Mouse (Mus musculus): ENCODE measurements at regions not wholly inside any gene's neighbourhood (a gene's known extent, or its start where the extent isn't known, plus 50 kb on each side); places are given as distances from the start of the nearest gene placed in this dataset.

DNA sequence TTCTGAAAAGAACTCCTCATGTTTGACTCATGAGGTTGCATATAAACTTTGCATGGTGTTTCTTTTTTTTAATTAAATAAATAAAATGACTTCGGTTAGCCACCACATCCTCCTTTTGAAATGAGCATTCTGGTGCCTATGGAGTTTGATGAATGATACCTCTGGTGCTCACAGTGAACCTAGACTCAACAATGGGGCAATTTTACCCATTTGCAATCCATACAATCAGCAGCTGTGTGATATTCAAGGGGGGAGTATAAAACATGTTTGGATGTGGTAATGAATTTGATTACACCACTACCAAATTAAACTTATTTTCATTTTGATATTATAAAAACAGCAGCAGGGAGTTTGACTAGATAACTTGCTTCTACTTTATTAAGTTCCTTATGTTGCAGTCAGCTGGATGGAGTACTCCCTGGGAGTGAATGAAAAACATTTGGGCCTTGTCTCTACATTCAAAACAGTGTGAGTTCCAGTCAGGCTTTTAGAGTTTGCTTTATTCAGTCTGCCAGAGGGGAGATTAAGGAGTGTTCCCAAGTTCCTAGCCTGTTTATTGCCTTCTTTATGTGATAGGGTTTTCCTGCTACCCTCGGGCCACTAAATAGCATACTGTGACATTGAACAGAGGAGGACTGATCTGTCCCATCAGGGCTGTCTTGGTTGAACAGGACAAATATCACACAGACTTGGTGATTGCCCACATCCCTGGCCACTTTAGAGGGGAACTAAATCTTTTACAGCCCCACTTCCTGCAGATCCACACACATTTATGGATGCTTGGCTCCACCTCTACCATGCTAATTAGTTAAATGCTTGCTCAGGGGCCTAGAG lies 195.5 kb upstream of the Zfp804b start:
- 70% methylated on average over 2 of the region's 2 CpGs for WGBS
- Histone ChIP-seq H3K36me3 (ENCODE audit: control insufficient read depth, insufficient read depth, low read length) (no peaks in the 10 kb centered on the region), H3K27me3 (ENCODE audit: control insufficient read depth, insufficient read depth, low read length) (no peaks in the 10 kb centered on the region), H3K27ac (replicated peaks; ENCODE audit: low read depth, low read length) (no peak overlapping the region), H3K4me2 (ENCODE audit: low read length) (no peak overlapping the region), H3K9ac (replicated peaks; ENCODE audit: low read length) (no peak overlapping the region), H3K4me3 (replicated peaks; ENCODE audit: low read depth, low read length) (no peak overlapping the region), H3K4me1 (ENCODE audit: control insufficient read depth, insufficient read depth, low read length) (no peaks in the 10 kb centered on the region), H3K9me3 (ENCODE audit: control insufficient read depth, low read length) (no peaks in the 10 kb centered on the region)
- no peak for DNase-seq
- no peak for ATAC-seq (ENCODE audit: low FRiP score, low TSS enrichment)

DNA sequence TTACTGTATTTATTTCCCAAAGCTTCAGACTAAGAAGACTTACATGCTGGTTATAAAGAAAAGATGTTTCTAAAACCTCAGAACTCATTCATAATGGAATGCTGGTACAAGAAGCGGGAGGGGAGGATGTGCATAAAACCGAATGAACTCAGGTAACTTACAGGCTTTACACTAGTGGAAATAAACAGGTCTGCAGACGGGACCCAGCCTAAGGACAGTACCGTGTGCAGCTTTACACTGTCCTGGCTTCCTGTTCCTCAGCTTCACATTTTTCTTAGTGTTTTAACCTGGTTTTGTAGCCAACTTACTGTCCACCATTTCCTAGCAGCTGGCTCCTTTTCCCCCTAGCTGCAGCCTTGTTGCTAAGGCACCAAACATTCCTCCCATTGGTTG lies 196.1 kb upstream of the Zfp804b start:
- Histone ChIP-seq H3K4me1 (ENCODE audit: control insufficient read depth, insufficient read depth, low read length) (no peaks in the 10 kb centered on the region), H3K27ac (replicated peaks; ENCODE audit: low read depth, low read length) (no peak overlapping the region), H3K9me3 (ENCODE audit: control insufficient read depth, low read length) (no peaks in the 10 kb centered on the region), H3K4me2 (ENCODE audit: low read length) (no peak overlapping the region), H3K9ac (replicated peaks; ENCODE audit: low read length) (no peak overlapping the region), H3K27me3 (ENCODE audit: control insufficient read depth, insufficient read depth, low read length) (no peaks in the 10 kb centered on the region), H3K36me3 (ENCODE audit: control insufficient read depth, insufficient read depth, low read length) (no peaks in the 10 kb centered on the region), H3K4me3 (replicated peaks; ENCODE audit: low read depth, low read length) (no peak overlapping the region)
- WGBS: 90% methylated on average over 4 of the region's 4 CpGs
- ATAC-seq (ENCODE audit: low FRiP score, low TSS enrichment) (no peak), DNase-seq (no peak)

DNA sequence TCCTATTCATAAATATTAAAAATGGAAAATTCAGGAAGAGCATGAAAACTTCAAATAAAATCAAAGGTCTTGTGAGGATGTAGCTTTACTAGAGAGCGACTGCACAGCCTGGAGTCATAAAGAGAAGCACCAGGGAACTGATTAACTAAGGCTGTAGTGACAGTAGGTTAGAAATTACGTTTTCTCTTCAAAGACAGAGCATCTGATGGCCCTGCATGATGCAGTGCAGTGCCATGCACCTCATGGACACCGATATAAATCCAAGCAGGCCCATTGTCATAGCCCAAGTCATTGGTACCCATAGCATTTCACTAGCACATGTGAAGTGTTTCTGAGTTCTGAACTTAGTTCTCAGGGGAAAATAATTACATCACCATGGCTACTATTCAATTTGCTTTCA lies 199.3 kb upstream of the Zfp804b start:
- WGBS: 65% methylated on average over 3 of the region's 3 CpGs
- Histone ChIP-seq H3K4me1 (ENCODE audit: control insufficient read depth, insufficient read depth, low read length) (no peaks in the 10 kb centered on the region), H3K4me2 (ENCODE audit: low read length) (no peak overlapping the region), H3K9me3 (ENCODE audit: control insufficient read depth, low read length) (no peaks in the 10 kb centered on the region), H3K27ac (replicated peaks; ENCODE audit: low read depth, low read length) (no peak overlapping the region), H3K27me3 (ENCODE audit: control insufficient read depth, insufficient read depth, low read length) (no peaks in the 10 kb centered on the region), H3K4me3 (replicated peaks; ENCODE audit: low read depth, low read length) (no peak overlapping the region), H3K36me3 (ENCODE audit: control insufficient read depth, insufficient read depth, low read length) (no peaks in the 10 kb centered on the region), H3K9ac (replicated peaks; ENCODE audit: low read length) (no peak overlapping the region)
- no peak for DNase-seq
- no peak; the same call in 1 of the 2 replicates for ATAC-seq (ENCODE audit: low FRiP score, low TSS enrichment)

DNA sequence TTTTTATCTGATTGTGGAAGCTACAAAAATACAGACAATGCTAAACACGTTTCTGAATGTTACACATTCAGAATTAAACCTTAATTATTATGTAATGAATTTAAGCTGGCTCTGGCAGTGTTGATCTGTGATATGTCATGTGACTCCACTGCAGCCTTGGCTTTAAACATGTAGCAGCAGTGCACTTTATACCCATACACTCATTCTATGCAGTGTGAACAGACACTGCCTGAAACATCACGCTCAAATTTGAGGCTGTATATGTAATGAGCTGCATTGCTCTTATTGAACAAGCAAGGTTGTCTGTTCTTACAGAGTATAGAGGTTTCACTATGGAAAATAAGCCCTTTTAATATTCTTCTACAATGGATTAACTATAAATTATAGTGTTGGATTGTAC lies 235.9 kb upstream of the Zfp804b start:
- 67% methylated on average over 2 of the region's 2 CpGs for WGBS
- no peaks in the 10 kb centered on the region for H3K4me1 ChIP-seq (ENCODE audit: control insufficient read depth, insufficient read depth, low read length)
- no peak overlapping the region for H3K4me3 ChIP-seq (replicated peaks; ENCODE audit: low read depth, low read length)
- H3K27me3 ChIP-seq (ENCODE audit: control insufficient read depth, insufficient read depth, low read length): no peaks in the 10 kb centered on the region
- no peaks in the 10 kb centered on the region for H3K36me3 ChIP-seq (ENCODE audit: control insufficient read depth, insufficient read depth, low read length)
- no peak overlapping the region for H3K4me2 ChIP-seq (ENCODE audit: low read length)
- ATAC-seq (ENCODE audit: low FRiP score, low TSS enrichment) (no peak), DNase-seq (no peak)
- H3K9me3 ChIP-seq (ENCODE audit: control insufficient read depth, low read length): no peaks in the 10 kb centered on the region
- no peak overlapping the region for H3K27ac ChIP-seq (replicated peaks; ENCODE audit: low read depth, low read length)
- no peak overlapping the region for H3K9ac ChIP-seq (replicated peaks; ENCODE audit: low read length)

DNA sequence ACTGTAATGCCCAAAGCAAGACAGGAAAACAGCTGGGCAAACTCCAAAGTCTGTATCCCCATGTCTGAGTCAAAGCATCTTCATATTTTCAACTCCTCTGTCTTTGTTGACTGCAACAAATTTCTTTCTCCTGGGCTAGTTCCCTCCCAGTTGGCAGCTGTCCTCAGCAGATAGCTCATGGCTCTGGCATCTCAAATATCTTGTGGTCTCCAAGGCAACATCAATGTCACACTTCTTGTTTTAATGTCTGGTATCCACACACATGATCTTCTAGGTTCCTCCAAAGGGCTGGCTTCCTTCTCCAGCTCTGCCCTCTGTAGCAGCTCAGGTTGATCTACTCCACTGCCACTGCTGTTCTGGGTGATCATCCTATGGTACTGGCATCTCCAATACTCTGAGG lies 242.0 kb upstream of the Zfp804b start:
- H3K27ac ChIP-seq (replicated peaks; ENCODE audit: low read depth, low read length): no peak overlapping the region
- no peaks in the 10 kb centered on the region for H3K4me1 ChIP-seq (ENCODE audit: control insufficient read depth, insufficient read depth, low read length)
- H3K9me3 ChIP-seq (ENCODE audit: control insufficient read depth, low read length): no peaks in the 10 kb centered on the region
- no peak for ATAC-seq (ENCODE audit: low FRiP score, low TSS enrichment)
- H3K9ac ChIP-seq (replicated peaks; ENCODE audit: low read length): no peak overlapping the region
- no peak overlapping the region for H3K4me3 ChIP-seq (replicated peaks; ENCODE audit: low read depth, low read length)
- no peaks in the 10 kb centered on the region for H3K36me3 ChIP-seq (ENCODE audit: control insufficient read depth, insufficient read depth, low read length)
- H3K27me3 ChIP-seq (ENCODE audit: control insufficient read depth, insufficient read depth, low read length): no peaks in the 10 kb centered on the region
- H3K4me2 ChIP-seq (ENCODE audit: low read length): no peak overlapping the region
- DNase-seq: no peak

DNA sequence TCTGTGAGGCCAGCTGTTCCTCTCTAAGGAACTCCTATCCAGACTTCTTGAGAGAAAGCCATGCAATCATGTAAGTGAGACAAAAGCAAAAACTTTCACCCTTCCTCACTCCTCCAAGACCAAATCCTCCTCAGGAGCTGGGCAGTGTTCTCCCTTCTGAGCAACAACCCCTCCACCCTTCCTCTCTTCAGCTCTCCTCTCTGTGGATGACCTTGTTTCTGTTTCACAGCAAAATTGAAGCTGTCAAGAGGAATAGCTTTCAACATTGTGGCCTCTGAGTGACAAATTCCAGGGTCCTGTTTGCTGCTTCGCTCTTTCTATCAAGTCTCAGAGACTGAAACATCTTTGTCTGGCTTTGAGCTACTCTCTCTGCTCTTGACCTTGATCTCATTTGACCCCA lies 255.9 kb upstream of the Zfp804b start:
- 70% methylated on average over 1 of the region's 1 CpGs for WGBS
- no peaks in the 10 kb centered on the region for H3K4me1 ChIP-seq (ENCODE audit: control insufficient read depth, insufficient read depth, low read length)

DNA sequence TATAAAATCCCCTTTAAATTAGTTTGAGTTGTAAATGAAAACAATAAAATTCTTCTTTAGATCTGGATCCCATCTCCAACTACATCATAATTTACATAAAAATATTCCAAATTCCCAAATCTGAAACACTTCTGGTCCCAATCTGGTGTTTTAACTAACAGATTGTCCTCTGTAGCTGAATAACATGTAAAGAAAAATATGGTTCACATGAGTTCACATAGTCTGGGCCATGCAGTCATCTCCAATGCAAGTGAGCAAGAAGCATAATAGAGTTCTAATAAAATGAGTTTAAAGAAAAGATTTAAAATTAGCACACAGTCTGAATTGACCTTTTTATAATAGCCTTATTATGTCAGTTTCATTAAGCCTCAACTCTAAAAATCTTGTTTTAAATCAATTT lies 263.0 kb upstream of the Zfp804b start:
- DNase-seq (no peak), ATAC-seq (ENCODE audit: low FRiP score, low TSS enrichment) (no peak)
- Histone ChIP-seq H3K4me1 (ENCODE audit: control insufficient read depth, insufficient read depth, low read length) (no peaks in the 10 kb centered on the region), H3K4me2 (ENCODE audit: low read length) (no peak overlapping the region), H3K27ac (replicated peaks; ENCODE audit: low read depth, low read length) (no peak overlapping the region), H3K27me3 (ENCODE audit: control insufficient read depth, insufficient read depth, low read length) (no peaks in the 10 kb centered on the region), H3K4me3 (replicated peaks; ENCODE audit: low read depth, low read length) (no peak overlapping the region), H3K9ac (replicated peaks; ENCODE audit: low read length) (no peak overlapping the region), H3K9me3 (ENCODE audit: control insufficient read depth, low read length) (no peaks in the 10 kb centered on the region), H3K36me3 (ENCODE audit: control insufficient read depth, insufficient read depth, low read length) (no peaks in the 10 kb centered on the region)

More for the DNA sequence above, 255.9 kb upstream of the Zfp804b start:
- Histone ChIP-seq H3K27me3 (ENCODE audit: control insufficient read depth, insufficient read depth, low read length) (no peaks in the 10 kb centered on the region), H3K27ac (replicated peaks; ENCODE audit: low read depth, low read length) (no peak overlapping the region), H3K9me3 (ENCODE audit: control insufficient read depth, low read length) (no peaks in the 10 kb centered on the region), H3K4me2 (ENCODE audit: low read length) (no peak overlapping the region), H3K36me3 (ENCODE audit: control insufficient read depth, insufficient read depth, low read length) (no peaks in the 10 kb centered on the region), H3K4me3 (replicated peaks; ENCODE audit: low read depth, low read length) (no peak overlapping the region), H3K9ac (replicated peaks; ENCODE audit: low read length) (no peak overlapping the region)
- no peak for ATAC-seq (ENCODE audit: low FRiP score, low TSS enrichment)
- no peak for DNase-seq

DNA sequence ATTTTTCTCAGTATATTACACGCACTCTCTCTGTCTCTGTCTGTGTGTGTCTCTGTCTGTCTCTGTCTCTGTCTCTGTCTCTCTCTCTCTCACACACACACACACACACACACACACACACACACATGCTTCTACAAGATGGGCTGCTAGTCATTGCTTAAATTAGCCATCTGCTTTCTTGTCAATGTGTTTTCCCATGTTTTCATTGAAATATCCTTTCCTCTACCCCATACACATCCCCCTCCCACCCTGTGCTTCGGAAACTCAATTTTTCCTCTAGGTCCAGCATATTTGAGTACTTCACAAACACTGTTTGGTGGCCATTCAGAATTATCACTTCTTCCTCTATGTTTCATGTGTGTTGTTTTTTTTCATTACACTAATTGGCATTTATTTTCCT lies 263.4 kb upstream of the Zfp804b start:
- ATAC-seq (ENCODE audit: low FRiP score, low TSS enrichment): no peak
- 89% methylated on average over 2 of the region's 2 CpGs for WGBS

DNA sequence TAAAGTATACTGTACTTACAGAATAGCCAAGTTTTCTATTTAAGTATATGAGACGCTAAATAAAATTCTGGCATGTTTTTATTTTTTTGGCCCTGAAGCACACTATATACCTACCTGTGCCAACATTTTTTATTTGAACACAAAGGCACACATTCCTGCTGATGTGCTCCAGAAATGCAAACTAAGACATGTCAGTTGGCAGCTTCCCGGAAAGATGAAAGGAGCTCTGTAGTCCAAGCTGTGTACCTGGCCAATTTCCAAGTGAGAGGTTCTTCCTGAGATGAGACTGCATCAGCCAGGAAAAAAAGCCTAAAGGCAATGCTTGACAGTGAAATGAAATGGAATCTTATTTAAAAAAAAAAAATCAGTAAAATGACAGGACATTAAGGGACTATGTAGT lies 305.0 kb upstream of the Steap4 start:
- Histone ChIP-seq H3K4me2 (ENCODE audit: low read length) (no peak overlapping the region), H3K4me3 (replicated peaks; ENCODE audit: low read depth, low read length) (no peak overlapping the region), H3K9me3 (ENCODE audit: control insufficient read depth, low read length) (no peaks in the 10 kb centered on the region), H3K4me1 (ENCODE audit: control insufficient read depth, insufficient read depth, low read length) (no peaks in the 10 kb centered on the region), H3K36me3 (ENCODE audit: control insufficient read depth, insufficient read depth, low read length) (no peaks in the 10 kb centered on the region), H3K9ac (replicated peaks; ENCODE audit: low read length) (no peak overlapping the region), H3K27me3 (ENCODE audit: control insufficient read depth, insufficient read depth, low read length) (no peaks in the 10 kb centered on the region), H3K27ac (replicated peaks; ENCODE audit: low read depth, low read length) (no peak overlapping the region)
- DNase-seq (peak; percentile 73), ATAC-seq (ENCODE audit: low FRiP score, low TSS enrichment) (peak; percentile 73)
- WGBS: 60% methylated on average over 2 of the region's 2 CpGs

More for the DNA sequence above, 263.4 kb upstream of the Zfp804b start:
- H3K9ac ChIP-seq (replicated peaks; ENCODE audit: low read length): no peak overlapping the region
- H3K27ac ChIP-seq (replicated peaks; ENCODE audit: low read depth, low read length): no peak overlapping the region
- H3K4me3 ChIP-seq (replicated peaks; ENCODE audit: low read depth, low read length): no peak overlapping the region
- no peak for DNase-seq
- no peaks in the 10 kb centered on the region for H3K9me3 ChIP-seq (ENCODE audit: control insufficient read depth, low read length)
- H3K4me2 ChIP-seq (ENCODE audit: low read length): no peak overlapping the region
- H3K27me3 ChIP-seq (ENCODE audit: control insufficient read depth, insufficient read depth, low read length): no peaks in the 10 kb centered on the region
- H3K4me1 ChIP-seq (ENCODE audit: control insufficient read depth, insufficient read depth, low read length): no peaks in the 10 kb centered on the region
- H3K36me3 ChIP-seq (ENCODE audit: control insufficient read depth, insufficient read depth, low read length): no peaks in the 10 kb centered on the region
